ENCODE assay signal across 8 mouse cellular contexts in genomic region chr2:22864394-22865037, GRCm38 (mm10). TPM values are rescaled to one million over a fixed set of nuclear protein-coding genes. Genes with fewer than 3 reads are reported as not detected.
DNase-seq lines count a peak whose midpoint lies in the region; ATAC-seq and TF ChIP-seq lines count a peak whose summit lies in the region.
"Not testable (repeated sequence)": the region's sequence is repeated elsewhere in the genome, so short reads cannot be mapped to it uniquely, and the experiment has no call there.

No protein-coding gene starts in this region.

- ATAC-seq in forebrain, postnatal 0 days = peak; percentile 95
- peak; percentile 94 for ATAC-seq in hindbrain, embryonic 11.5 days (ENCODE audit: low FRiP score)
- ATAC-seq in lung, postnatal 0 days = peak; percentile 72

- H3K27me3 ChIP-seq in cerebellum, adult 2 months (ENCODE audit: control insufficient read depth, insufficient read depth, low read length); forebrain, postnatal 0 days (ENCODE audit: insufficient read depth, low read length); hindbrain, embryonic 11.5 days (ENCODE audit: control insufficient read depth, insufficient read depth, low read length); lung, postnatal 0 days (replicated peaks; ENCODE audit: insufficient read depth, low read length): not testable (repeated sequence)

- TF ChIP-seq CTCF in cerebellum, adult 2 months (IDR thresholded peaks at IDR 0.05; ENCODE audit: borderline replicate concordance, insufficient read depth, low read depth, low read length) = peak; percentile 74
- peak; percentile 91 for TF ChIP-seq CTCF in forebrain, postnatal 0 days (IDR thresholded peaks at IDR 0.05; ENCODE audit: low read depth)
- peak; percentile 90 for TF ChIP-seq CTCF in lung, postnatal 0 days (IDR thresholded peaks at IDR 0.05)

- not testable (repeated sequence) for H3K4me1 ChIP-seq in cerebellum, adult 2 months (ENCODE audit: control insufficient read depth, insufficient read depth, low read length); forebrain, postnatal 0 days (ENCODE audit: insufficient read depth); hindbrain, embryonic 11.5 days (replicated peaks; ENCODE audit: control insufficient read depth, insufficient read depth, low read length); lung, postnatal 0 days (ENCODE audit: insufficient read depth, low read depth, low read length)

- H3K4me2 ChIP-seq in forebrain, postnatal 0 days (ENCODE audit: low read depth); hindbrain, embryonic 11.5 days (replicated peaks; ENCODE audit: low read depth, low read length); lung, postnatal 0 days (replicated peaks; ENCODE audit: low read depth, low read length): not testable (repeated sequence)

- TF ChIP-seq EP300 in lung, postnatal 0 days (IDR thresholded peaks at IDR 0.05) = not testable (repeated sequence)

- peak; percentile 60 for DNase-seq in MEL-GATA-1-ER (ENCODE audit: extremely low read depth, low read depth)
- DNase-seq in cerebellum, adult 2 months = peak; percentile 66 to 72
- DNase-seq in forebrain, postnatal 0 days = peak; percentile 89
- peak; percentile 83 for DNase-seq in hindbrain, embryonic 11.5 days (ENCODE audit: low spot score)
- DNase-seq in layer of hippocampus, adult 9-11 months = peak; percentile 57
- DNase-seq in lung, postnatal 0 days (ENCODE audit: low spot score) = peak; percentile 76
- peak; percentile 65 for DNase-seq in ovary, postnatal 36 days (ENCODE audit: low spot score)
- peak; percentile 70 for DNase-seq in thymus, postnatal 14 days

- H3K4me3 ChIP-seq in cerebellum, adult 2 months (replicated peaks; ENCODE audit: insufficient read depth, low read depth, low read length); forebrain, postnatal 0 days (ENCODE audit: low read depth, low read length); hindbrain, embryonic 11.5 days (ENCODE audit: low read depth, low read length); lung, postnatal 0 days (ENCODE audit: low read depth, low read length): not testable (repeated sequence)

- not testable (repeated sequence) for H3K9ac ChIP-seq in forebrain, postnatal 0 days; hindbrain, embryonic 11.5 days (ENCODE audit: low read depth, low read length); lung, postnatal 0 days (replicated peaks; ENCODE audit: low read depth)

- H3K27ac ChIP-seq in cerebellum, adult 2 months (ENCODE audit: insufficient read depth, low read length); forebrain, postnatal 0 days (ENCODE audit: low read depth, low read length); hindbrain, embryonic 11.5 days (ENCODE audit: low read depth, low read length); lung, postnatal 0 days (ENCODE audit: low read length): not testable (repeated sequence)

- TF ChIP-seq POLR2A in cerebellum, adult 2 months (IDR thresholded peaks at IDR 0.05; ENCODE audit: borderline replicate concordance, insufficient read depth, low read length) = not testable (repeated sequence)

- H3K9me3 ChIP-seq in forebrain, postnatal 0 days (ENCODE audit: low read length); hindbrain, embryonic 11.5 days (ENCODE audit: control insufficient read depth, low read length); lung, postnatal 0 days (ENCODE audit: low read length): not testable (repeated sequence)

- H3K36me3 ChIP-seq in forebrain, postnatal 0 days (ENCODE audit: insufficient read depth); hindbrain, embryonic 11.5 days (ENCODE audit: control insufficient read depth, insufficient read depth, low read length); lung, postnatal 0 days (ENCODE audit: insufficient read depth, low read length): not testable (repeated sequence)

- WGBS in cerebellum, adult 2 months = 3% methylated on average over 6 of the region's 6 CpGs
- WGBS in forebrain, postnatal 0 days = under 1% methylated on average over 6 of the region's 6 CpGs
- WGBS in hindbrain, embryonic 11.5 days = 7% methylated on average over 6 of the region's 6 CpGs
- 2% methylated on average over 6 of the region's 6 CpGs for WGBS in lung, postnatal 0 days

RNA-seq across cellular contexts. Expression of gene Pdss1, which starts 30.8 kb away (rescaled TPM):
- 26.0 TPM in 2 replicates for polyA plus RNA-seq in cerebellum, adult 2 months (2012; rRNA removed)
- total RNA-seq in forebrain, postnatal 0 days (2014; rRNA removed) = 19.4 and 21.9 TPM in 2 replicates
- polyA plus RNA-seq in forebrain, postnatal 0 days (2015; fragmentation: Nextera tagmentation; extraction: Ambion mirVana) = 21.4 and 22.5 TPM in 2 replicates
- polyA plus RNA-seq in hindbrain, embryonic 11.5 days (2014; fragmentation: Nextera tagmentation; extraction: Ambion mirVana) = 25.5 and 26.9 TPM in 2 replicates
- polyA plus RNA-seq in lung, postnatal 0 days (2015; fragmentation: Nextera tagmentation; extraction: Ambion mirVana) = 5.8 and 6.1 TPM in 2 replicates
